Mouse (Mus musculus) small intestine, adult 2 months (tissue): ENCODE data around the gene Ppp2r5d.

Source experiments
- CTCF ChIP-seq: fragments of 200-500 bp; IDR thresholded peaks from 2 replicates; pipeline ENCODE4 v1.5.1; 2012; ENCODE audit warnings: low read depth, mild to moderate bottlenecking, control low read depth, inconsistent platforms, low read length, moderate library complexity, mixed read lengths; ENCODE audit not compliant: insufficient replicate concordance, insufficient read length; ENCODE audit errors: extremely low read depth
- POLR2A ChIP-seq: fragments of 200-500 bp; IDR thresholded peaks from 2 replicates; pipeline ENCODE4 v1.6.1; 2012; ENCODE audit warnings: low read depth, mild to moderate bottlenecking, control low read depth, inconsistent platforms, low read length, moderate library complexity

- TF ChIP-seq POLR2A (no peak), CTCF (no peak)
Observed at GRCm38 (mm10) chr17:46702100-46702499, 2.8 kb downstream of the Ppp2r5d start.
